Mouse (Mus musculus): ENCODE measurements around the gene Olfm3. TPM values are rescaled to one million over a fixed set of nuclear protein-coding genes. Genes with fewer than 3 reads are reported as not detected.

The Olfm3 gene
- total RNA-seq (2021) = 1 to 10 TPM; 1.4 to 3.5 TPM
- long read RNA-seq, experiment 1, full-length matches to known transcripts = 1 of 1 reads
- long read RNA-seq, experiment 1, partial matches to known transcripts = 0 of 1 reads
- long read RNA-seq, experiment 1, other reads (novel, unspliced or antisense) = 0 of 1 reads
- long read RNA-seq, experiment 2 = 0 reads

DNA sequence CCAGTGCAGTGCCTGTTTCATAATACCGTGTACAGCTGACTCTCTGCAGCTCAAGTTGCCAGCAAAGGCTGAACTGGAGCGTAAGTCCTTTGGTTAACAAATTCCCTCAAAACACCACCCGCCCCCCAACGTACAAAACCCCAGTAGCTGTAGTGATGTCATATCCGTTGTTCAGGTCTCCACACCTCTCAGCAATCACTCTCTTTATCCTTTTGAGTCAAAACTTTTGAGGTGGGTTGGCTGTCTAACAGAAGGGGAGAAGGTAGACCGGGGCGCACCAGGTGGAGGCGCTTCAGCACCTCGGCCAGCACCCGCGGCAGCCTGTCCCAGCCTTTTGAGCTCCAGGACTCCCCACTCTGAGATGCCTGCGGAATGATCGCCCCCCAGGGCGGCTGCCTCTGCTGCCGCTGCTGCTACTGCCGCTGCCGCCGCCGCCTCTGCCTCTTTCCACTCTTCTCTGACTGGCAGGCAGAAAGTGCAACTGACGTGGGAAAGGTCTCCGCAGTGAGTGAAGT is at the start of gene Olfm3:
Gene Olfm3 (plus strand): TSS at position 155 of the 515 bp plus-strand sequence.
- peak; percentile 71 for DNase-seq

DNA sequence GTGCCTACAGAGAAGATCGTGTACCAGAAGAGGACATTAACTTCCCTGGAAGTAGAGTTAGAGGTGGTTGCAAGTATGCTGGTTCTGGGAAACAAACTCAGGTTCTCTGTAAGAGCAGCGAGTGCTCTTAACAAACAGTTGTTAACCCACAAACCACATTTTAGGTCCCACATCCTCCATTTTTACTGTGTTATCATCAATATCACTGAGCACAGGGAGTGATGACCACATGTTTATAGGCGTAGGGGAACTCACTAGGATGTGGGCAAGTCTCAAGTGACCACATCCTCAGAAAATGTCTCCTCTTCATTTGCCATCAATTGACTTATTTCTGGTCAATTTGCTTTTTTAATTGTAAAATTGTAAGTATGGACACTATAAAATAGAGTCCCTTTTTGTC is 14.1 kb upstream of the Olfm3 start:
- no peak for DNase-seq

DNA sequence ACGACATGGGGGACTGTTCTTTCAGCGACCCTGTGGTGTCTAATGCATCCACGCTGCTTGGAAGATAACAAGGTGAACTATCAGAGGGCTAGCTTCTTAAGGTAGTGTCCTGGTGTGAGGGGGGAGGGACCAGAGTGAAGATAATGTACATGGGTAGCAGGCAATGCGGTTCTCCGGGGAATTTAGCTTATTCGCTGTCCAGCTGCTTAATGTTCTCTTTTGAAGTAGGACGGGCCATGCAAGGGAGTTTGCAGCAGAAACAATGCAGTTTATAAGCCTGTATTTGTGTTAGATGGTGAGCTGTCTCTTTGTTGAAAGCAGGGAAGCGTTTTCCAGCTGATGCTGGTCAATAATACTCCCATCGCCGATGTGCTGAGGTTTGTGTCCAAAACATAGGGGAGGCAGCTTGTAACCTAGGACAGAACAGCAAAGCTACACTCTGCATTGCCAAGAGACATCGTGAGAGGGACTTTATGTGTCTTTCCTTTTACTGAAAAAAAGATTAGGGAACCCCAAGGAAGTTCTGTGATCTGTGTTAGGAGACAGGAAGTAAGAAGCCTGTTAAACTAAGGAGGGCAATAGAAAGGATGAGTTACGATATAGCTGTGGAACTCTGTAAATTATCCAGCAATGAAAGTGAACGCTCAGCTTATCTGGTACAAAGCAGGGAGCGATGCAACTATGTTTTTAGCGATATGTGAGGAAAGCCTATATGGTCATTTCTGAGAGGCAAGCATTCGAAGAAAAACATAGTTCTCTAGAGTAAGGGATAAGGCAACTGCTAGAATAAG is 950 bp downstream of the Olfm3 start:
- peak; percentile 2 for DNase-seq

DNA sequence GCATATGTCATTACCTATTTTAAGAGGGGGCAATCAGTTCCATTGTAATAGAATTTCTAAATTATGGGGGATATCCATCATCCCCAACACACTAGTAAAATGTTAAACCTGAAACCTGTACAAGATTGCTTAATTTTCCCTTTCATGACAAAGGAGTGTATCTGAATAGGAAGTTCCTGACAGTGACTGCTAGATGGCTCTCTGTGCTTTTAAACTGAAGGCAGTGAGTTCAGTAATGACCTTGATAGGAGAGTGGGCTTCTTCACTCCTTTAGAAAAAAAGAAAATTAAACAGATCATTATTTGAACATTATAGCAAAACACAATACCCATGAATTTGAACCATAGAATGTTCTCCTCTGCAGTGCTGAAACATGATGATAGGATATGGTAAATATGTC is 3.7 kb downstream of the Olfm3 start:
- DNase-seq = no peak

DNA sequence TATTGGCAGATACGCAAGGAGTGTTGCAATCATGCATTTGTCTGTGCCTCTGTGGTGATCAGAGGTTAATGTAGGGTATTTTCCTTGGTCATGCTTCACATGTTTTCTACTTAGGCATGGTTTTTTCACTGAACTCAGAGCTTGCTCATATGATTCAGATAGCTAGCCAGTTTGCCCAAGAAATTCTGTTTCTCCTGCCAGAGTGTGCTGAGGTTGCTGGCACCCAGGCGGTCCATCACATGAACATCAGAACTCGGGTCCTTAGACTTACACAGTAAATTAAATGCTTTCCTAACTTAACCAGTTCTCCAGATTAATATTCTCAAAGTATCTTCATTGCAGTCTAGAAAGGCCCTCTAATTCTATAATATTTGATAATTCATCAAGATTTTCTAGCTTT is 5.0 kb downstream of the Olfm3 start:
- DNase-seq = no peak

DNA sequence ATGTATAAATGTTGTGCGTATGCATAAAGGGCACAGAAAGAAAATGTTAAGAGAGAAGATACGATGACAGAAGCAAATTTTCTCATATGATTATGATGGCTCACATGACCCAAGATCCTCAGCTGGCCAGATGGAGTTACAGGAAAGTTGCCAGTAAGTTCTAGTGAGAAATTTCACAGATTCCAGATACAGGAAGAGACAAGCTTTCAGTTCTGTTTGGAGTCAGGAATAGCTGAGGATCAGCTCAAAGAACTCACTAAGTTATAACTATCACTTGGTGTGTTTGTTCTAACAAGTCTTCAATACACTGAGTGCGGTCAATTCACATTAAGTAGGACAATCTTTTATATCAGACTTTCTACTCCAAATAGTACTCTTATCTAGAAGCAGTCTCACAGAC is 16.2 kb downstream of the Olfm3 start:
- DNase-seq = no peak

DNA sequence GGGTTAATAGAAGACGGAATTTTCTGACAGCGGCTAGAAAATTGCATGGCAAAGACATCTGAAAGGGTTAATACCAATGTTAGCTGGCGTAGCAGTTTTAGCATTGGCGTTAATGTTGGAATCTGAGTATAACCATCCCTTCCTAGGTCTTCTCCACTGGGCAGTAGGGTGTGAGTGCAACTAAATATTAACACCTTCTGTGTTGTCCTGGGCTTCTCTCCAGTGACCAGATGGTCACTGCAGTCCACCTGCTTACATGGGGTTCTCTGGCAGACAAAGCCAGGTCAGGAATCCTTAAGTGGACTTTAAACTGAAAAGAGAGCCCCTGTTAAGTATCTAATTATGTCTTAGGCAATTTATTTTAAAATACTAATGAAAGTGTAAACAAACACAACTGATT is 25.7 kb downstream of the Olfm3 start:
- no peak for DNase-seq

DNA sequence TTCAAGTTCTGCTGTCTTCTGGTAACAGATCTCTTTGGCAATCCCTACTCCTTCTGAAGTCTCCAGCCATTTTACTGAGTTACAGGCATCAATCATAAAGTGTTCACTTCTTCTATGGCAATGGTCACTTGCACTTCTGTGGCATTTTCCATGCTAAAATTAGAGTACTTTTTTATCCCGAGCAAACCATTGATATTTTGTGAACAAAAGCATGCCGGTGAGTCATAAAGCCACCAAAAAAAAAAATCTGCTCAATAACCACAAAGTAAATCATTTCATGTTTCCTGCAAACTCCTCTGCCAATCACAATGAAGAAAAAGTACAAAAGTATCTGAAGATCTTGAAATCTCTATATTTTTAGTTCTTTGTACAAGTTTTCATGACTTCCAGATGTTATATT is 26.5 kb downstream of the Olfm3 start:
- DNase-seq = no peak

DNA sequence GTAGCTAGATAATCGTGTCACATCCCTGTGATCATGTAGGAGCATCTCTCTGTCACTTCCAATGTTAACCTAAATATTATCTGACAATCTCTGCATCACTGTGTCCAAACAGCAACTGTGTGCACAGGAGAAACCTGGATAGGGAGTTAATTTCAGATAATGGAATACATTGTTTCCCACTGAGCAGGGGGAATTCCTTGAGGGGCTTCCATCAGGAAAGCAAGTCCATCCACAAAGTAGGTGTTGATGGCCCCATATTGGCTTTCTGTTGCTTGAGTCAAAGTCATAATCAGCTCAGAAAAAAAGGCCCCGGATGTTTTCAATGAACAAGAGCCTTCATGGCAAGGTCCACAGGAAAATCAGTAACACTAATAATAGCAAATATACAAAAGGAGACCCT is 26.9 kb downstream of the Olfm3 start:
- no peak for DNase-seq

DNA sequence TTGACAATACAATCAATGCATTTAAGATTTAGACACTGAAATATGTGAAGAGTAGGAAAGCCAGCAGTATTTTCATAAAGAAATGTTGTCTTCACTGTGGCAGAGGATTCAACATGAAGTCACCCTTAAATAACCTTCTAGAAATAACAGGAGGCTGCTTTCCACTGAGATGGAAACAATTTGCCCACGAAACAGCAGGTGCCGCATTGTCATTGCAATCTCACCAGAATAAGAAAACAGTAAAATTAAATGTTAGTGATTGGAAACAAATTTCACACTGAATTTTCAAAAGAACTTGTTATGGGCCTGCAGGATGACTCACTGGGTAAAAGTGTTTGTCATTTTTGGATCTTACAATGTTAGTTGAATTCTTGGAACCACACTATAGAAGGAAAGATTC is 29.0 kb downstream of the Olfm3 start:
- DNase-seq = no peak

DNA sequence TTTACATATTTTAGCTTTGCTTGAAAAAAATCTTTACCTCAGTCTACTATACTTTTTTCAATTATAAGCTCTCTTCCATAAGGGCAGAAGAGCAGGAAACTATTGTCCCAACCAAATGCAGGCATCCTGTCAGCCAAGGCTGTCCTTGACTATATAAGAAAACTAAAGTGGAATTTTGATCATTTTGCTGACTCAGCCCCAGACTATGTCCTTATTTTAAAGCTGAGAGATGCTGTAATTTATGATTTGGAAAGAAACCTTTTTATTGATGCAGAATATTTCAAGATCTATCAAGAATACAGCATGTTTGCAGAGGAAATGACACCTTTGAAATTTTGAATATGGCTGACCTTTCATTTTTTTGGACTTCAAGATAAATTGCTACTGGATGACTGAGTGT is 51.0 kb downstream of the Olfm3 start:
- DNase-seq = no peak

DNA sequence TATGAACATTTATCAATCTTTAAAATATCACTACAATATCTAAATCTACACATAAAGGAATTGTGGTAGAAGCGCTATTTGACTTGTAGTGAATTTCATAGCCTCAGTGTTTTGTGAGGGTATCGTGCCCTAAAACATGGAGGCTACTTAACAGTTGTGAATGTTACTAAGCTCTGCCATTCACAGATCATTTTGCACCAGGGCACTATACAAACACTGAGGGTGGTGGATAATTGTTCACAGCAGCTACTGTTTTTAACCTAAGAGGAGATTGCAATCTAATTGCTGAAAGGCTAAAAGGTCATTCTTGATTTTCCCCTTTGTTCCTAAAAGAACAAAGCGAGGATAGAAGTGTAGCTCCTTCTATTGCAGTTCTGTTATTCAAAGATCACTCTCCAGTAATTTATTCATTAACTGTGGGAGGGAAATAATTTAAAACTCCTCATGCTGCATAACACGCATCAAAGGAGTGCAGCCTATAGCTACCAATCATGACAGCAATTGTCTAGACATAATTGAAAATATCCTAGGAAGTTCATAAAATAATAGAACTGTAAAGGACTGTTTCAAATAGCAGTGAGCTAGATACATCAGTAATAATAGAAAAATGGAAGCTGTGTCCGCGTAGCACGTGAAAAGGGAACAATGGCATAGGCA is 55.6 kb downstream of the Olfm3 start:
- DNase-seq = no peak

DNA sequence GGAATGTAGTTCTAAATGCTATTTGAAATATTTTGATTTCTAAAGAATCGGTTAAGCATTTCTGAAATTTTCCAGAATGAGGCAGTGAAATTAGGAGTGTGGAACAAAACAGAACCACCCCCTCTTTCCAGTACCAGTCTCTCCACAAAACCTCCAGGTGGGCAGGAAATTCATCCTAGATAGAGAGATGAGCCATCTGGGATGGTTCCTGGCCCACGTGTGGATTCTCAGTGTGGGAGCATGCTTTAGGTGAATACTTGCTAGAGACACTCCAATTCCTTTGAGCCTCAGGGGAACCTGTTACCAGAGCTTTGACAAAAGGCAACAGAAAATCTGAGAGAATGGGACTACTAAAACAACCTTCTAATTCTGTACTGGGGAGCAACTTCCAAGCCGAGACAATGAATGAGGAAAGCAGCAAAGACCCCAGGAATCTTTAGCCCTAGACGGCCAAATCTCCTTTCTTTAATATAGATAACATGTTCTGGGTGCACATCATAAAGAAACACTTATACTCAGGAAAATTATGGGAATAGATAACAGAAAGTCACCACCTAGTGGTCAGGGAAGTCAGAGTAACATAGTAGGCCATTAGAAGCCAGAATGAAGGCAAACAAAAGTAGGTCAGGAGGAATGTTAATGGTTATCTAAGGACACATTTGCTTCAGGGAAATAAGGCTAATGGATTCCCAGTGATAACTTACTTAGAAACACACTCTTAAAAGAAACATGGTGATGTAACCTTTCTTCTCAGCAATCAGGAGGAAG is 58.6 kb downstream of the Olfm3 start:
- DNase-seq = no peak

DNA sequence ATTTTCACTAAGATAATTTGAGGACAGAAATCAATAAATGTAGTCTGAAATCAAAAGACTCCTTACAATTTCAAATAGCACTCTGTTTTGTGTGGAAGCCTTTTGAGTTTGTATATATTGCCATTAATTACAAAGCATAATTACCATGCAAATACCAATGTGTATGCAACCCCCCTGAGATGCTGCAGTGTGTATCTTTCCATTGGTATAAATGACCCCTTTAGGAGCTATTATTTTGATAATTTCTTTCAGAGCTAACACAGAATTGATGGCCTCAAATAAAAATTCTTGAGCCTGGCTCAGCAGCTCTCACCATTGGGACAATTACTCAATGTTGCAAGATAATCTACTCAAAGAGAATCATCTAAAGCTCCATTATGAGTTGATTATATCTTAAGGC is 67.3 kb downstream of the Olfm3 start:
- DNase-seq = no peak

DNA sequence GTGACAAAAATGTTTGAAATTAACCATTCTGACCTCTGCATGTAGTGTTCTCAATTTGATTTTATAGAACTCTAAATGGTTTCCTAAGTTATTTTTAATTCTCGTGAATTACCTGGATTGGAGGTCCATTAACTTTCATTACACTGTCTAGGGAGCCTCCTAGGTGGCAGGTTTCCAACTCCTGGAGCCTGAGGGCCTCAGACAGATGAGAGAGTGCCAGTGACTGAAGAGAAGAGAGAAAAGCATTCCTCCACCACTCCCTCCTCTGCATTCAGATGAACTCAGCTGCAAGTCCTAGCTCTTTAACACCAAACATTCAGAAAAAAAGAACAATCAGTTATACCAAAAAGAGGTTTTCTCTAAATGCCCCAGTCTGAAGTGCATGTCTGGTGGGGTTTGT is 68.6 kb downstream of the Olfm3 start:
- DNase-seq = no peak

DNA sequence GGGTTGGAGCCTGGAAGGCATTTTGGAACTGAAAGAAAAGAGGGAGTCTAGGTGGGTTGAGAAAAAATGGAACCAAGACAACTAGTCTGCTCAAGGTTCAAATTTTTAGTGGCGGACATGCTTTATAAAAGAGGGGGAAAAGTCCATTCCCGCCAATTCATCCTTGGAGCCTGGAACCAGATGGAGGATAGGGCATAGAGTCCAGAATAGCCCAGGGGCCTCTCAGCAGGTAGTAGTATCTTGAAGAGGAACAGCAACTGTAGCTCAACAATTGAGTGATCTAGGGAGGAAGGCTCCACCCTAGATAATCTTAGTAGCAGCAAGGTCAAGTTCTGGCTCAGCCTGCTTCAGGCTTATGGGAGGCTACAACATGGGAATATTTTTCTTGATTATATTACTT is 87.0 kb downstream of the Olfm3 start:
- no peak for DNase-seq

DNA sequence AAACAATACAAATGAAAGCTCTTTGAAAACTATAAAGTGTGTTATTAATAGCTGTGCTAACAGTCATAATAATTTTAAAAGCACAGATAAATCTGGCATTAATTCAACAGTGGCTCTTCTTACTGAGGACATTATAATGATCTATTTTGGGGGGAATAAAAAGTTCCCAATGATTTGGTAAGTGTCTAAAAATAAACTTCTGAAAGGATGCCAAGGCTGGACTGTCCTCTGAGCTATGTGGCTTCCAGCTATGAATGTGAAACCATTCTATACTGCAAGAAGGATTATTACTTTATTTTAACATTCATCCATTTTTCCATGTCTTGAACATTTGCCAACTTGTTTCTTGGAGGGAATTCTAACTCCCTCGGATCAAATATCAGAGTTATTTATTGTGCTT is 92.1 kb downstream of the Olfm3 start:
- no peak for DNase-seq

DNA sequence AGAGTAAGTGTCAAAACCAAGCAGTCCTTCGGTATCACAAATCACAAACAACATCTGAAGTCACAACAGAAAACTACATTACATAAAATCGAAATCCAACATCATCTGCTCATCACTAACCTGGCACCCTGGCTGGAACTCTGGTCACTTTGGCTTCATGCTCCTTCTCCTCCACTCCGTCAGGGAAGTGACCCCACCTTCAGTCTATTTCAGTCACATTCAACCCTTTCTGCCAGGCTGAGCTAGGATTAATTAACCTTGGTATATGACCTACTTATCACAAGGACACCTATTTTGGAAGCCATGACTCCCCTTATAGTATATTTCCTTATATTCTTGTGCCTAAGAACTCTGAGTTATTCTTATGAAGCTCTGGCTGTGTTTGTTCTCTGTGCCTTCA is 123.7 kb downstream of the Olfm3 start:
- DNase-seq = no peak

DNA sequence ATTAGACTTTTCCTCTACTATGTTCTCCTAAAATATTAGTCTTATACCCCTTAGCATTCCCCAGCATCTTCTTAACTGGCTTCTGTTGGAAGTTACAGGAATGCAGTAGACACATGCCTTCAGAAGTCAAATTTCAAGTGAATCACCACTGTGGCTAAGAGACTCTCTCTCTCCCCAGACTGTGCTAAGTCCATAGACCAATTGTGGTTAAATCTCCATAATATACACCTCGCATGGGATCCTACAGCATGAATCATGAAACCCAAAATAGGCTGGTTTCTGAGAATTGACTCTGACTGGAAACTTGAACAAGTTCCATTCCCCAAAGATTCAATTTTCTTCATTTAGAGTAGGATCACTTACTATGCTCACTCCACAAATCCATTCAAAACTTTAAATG is 124.2 kb downstream of the Olfm3 start:
- DNase-seq = no peak

DNA sequence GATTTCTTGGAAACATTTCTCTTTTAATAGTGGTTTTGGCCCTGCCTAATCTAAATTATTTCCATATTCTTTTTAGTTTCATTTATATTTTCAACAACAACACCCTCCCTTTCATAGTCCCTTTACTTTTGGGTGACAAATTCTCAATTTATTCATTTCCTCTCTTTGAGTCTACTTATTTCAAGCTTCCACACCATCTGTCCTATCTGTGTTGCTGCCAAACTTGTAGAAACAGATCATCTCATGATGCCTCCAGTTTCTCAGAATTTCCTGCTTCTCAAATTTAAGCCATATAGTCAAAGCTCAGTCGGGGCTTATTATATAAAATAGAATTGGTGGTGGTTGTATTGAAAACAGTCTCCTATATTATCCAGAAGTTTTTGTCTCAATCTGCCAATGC is 124.7 kb downstream of the Olfm3 start:
- DNase-seq = no peak

DNA sequence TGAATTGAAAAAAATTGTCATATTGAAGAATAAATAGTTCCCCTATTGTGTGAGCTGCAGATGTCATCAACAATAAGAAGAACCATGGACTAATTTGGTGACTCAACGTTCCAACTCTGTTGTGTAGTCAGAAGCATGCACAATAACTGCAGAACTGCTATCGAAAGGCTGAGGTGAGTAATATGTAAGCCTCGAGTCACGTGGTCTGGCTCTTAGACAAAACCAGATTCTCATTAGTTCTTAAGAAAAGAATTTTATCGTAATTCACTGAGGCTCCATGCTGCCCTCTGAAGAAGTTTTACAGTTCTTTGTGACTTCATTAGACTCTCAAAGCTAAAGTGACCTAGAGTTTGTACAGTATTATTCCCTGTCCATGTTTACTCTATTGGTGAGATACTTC is 145.2 kb downstream of the Olfm3 start:
- no peak for DNase-seq

DNA sequence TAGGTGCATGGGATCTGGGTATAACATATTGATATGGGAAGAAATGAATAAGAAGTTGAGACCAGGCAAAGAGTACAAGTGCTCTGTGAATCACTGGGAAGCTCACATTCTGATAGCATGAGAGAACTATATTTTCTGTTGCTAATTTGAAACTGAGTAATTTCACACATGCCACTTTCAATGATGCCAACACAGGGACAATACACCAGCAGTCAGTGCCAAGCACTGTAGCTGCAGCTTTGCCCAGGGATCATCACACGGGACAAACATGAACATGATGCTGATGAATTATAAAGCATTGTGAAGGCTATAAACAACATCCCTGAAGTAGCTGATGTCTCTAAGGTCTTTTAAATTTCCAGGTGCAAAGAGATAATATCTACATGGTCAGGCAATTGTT is 161.0 kb downstream of the Olfm3 start:
- DNase-seq = no peak

Measured in adrenal gland, postnatal 10 days (tissue).